10 mouse cellular contexts compared by ENCODE assay signal in genomic region chr7:84449066-84449465, GRCm38 (mm10). TPM values are rescaled to one million over a fixed set of nuclear protein-coding genes. Genes with fewer than 3 reads are reported as not detected.
DNase-seq lines count a peak whose midpoint lies in the region; ATAC-seq and TF ChIP-seq lines count a peak whose summit lies in the region.
"Had no signal": no experiment of that assay in that cellular context is flagged by ENCODE, and none has a peak within 500 bp of the region (broad histone marks: within the 10 kb centered on the region; RNA-seq: fewer than 3 reads in every experiment).

No protein-coding gene starts in this region.

- WGBS in embryonic facial prominence, embryonic 14.5 days: 43% methylated on average over 2 of the region's 2 CpGs
- WGBS in embryonic facial prominence, embryonic 10.5 days: 65% methylated on average over 2 of the region's 2 CpGs
- 57% methylated on average over 2 of the region's 2 CpGs for WGBS in forebrain, embryonic 11.5 days
- 24% methylated on average over 2 of the region's 2 CpGs for WGBS in midbrain, embryonic 16.5 days
- 70% methylated on average over 2 of the region's 2 CpGs for WGBS in kidney, adult 2 months

- no peaks in the 10 kb centered on the region for H3K27me3 ChIP-seq in embryonic facial prominence, embryonic 14.5 days (replicated peaks; ENCODE audit: control insufficient read depth, insufficient read depth, low read length)
- H3K27me3 ChIP-seq in embryonic facial prominence, embryonic 10.5 days (replicated peaks; ENCODE audit: low read depth, poor library complexity, severe bottlenecking): no peaks in the 10 kb centered on the region
- no peaks in the 10 kb centered on the region for H3K27me3 ChIP-seq in forebrain, embryonic 11.5 days (ENCODE audit: control insufficient read depth, insufficient read depth, low read length)
- no peaks in the 10 kb centered on the region for H3K27me3 ChIP-seq in midbrain, embryonic 16.5 days (ENCODE audit: control insufficient read depth, insufficient read depth, low read depth, low read length)
- no peaks in the 10 kb centered on the region for H3K27me3 ChIP-seq in kidney, adult 2 months (replicated peaks; ENCODE audit: control insufficient read depth, insufficient read depth, low read length)
- H3K27me3 ChIP-seq: limb, embryonic 13.5 days had no signal

- TF ChIP-seq POLR2A in kidney, adult 2 months (IDR thresholded peaks at IDR 0.05; ENCODE audit: low read depth, low read length): no peak

- no peak overlapping the region for H3K4me2 ChIP-seq in embryonic facial prominence, embryonic 14.5 days (ENCODE audit: low read depth, low read length)
- H3K4me2 ChIP-seq in forebrain, embryonic 11.5 days (ENCODE audit: low read depth, low read length, severe bottlenecking): no peak overlapping the region
- no peak overlapping the region for H3K4me2 ChIP-seq in midbrain, embryonic 16.5 days (ENCODE audit: low read length)
- H3K4me2 ChIP-seq: limb, embryonic 13.5 days had no signal

- no peak overlapping the region for H3K27ac ChIP-seq in embryonic facial prominence, embryonic 14.5 days (replicated peaks; ENCODE audit: low read depth, low read length)
- no peak overlapping the region for H3K27ac ChIP-seq in embryonic facial prominence, embryonic 10.5 days (replicated peaks)
- H3K27ac ChIP-seq in forebrain, embryonic 11.5 days (ENCODE audit: low read depth, low read length): no peak overlapping the region
- no peak overlapping the region; the same call in 1 of the 2 replicates for H3K27ac ChIP-seq in midbrain, embryonic 16.5 days (ENCODE audit: low read length)
- no peak overlapping the region for H3K27ac ChIP-seq in kidney, adult 2 months (ENCODE audit: insufficient read depth, low read depth, low read length)
- H3K27ac ChIP-seq: limb, embryonic 13.5 days had no signal

- H3K4me1 ChIP-seq in embryonic facial prominence, embryonic 14.5 days (ENCODE audit: control insufficient read depth, insufficient read depth, low read length): no peaks in the 10 kb centered on the region
- no peaks in the 10 kb centered on the region for H3K4me1 ChIP-seq in embryonic facial prominence, embryonic 10.5 days
- no peaks in the 10 kb centered on the region for H3K4me1 ChIP-seq in forebrain, embryonic 11.5 days (replicated peaks; ENCODE audit: control insufficient read depth, insufficient read depth, low read length)
- no peaks in the 10 kb centered on the region for H3K4me1 ChIP-seq in midbrain, embryonic 16.5 days (ENCODE audit: control insufficient read depth, insufficient read depth, low read length)
- H3K4me1 ChIP-seq in kidney, adult 2 months (ENCODE audit: control insufficient read depth, insufficient read depth, low read length): no peaks in the 10 kb centered on the region
- H3K4me1 ChIP-seq: limb, embryonic 13.5 days had no signal

- no peaks in the 10 kb centered on the region for H3K9me3 ChIP-seq in embryonic facial prominence, embryonic 14.5 days (ENCODE audit: control insufficient read depth, low read length)
- no peaks in the 10 kb centered on the region for H3K9me3 ChIP-seq in embryonic facial prominence, embryonic 10.5 days
- H3K9me3 ChIP-seq in forebrain, embryonic 11.5 days (ENCODE audit: control insufficient read depth, low read length): no peaks in the 10 kb centered on the region
- H3K9me3 ChIP-seq in midbrain, embryonic 16.5 days (replicated peaks; ENCODE audit: control insufficient read depth, low read length, poor library complexity, severe bottlenecking): no peaks in the 10 kb centered on the region
- H3K9me3 ChIP-seq: limb, embryonic 13.5 days had no signal

- TF ChIP-seq CTCF in kidney, adult 2 months (conservative IDR thresholded peaks at IDR 0.05; ENCODE audit: insufficient read depth, insufficient read length, low read depth, low read length): no peak

- ATAC-seq in embryonic facial prominence, embryonic 14.5 days (ENCODE audit: low read depth): no peak
- peak; percentile 65 for ATAC-seq in forebrain, embryonic 11.5 days (replicated peaks; ENCODE audit: low FRiP score)
- ATAC-seq in midbrain, embryonic 16.5 days: peak; percentile 73

- DNase-seq in embryonic facial prominence, embryonic 14.5 days (ENCODE audit: low spot score): peak; percentile 21
- DNase-seq in embryonic facial prominence, embryonic 10.5 days (ENCODE audit: low spot score): no peak
- DNase-seq in forebrain, embryonic 11.5 days (ENCODE audit: low spot score): no peak
- DNase-seq in layer of hippocampus, postnatal 10 days (ENCODE audit: low spot score in 2 of 2): peak; percentile 73 to 75
- no peak for DNase-seq in testis, postnatal 14 days (ENCODE audit: low spot score)
- no peak for DNase-seq in kidney, adult 2 months
- DNase-seq in heart, adult 18-20 months: no peak
- DNase-seq: gastrocnemius, postnatal 14 days had no signal

- H3K9ac ChIP-seq in embryonic facial prominence, embryonic 14.5 days (ENCODE audit: low read depth, low read length): no peak overlapping the region
- no peak overlapping the region for H3K9ac ChIP-seq in forebrain, embryonic 11.5 days (ENCODE audit: low read length)
- H3K9ac ChIP-seq in midbrain, embryonic 16.5 days (ENCODE audit: low read depth, low read length): no peak overlapping the region
- H3K9ac ChIP-seq: limb, embryonic 13.5 days had no signal

- no peaks in the 10 kb centered on the region for H3K36me3 ChIP-seq in embryonic facial prominence, embryonic 14.5 days (ENCODE audit: control insufficient read depth, insufficient read depth, low read length)
- no peaks in the 10 kb centered on the region for H3K36me3 ChIP-seq in embryonic facial prominence, embryonic 10.5 days (replicated peaks)
- H3K36me3 ChIP-seq in forebrain, embryonic 11.5 days (ENCODE audit: control insufficient read depth, insufficient read depth, low read length): no peaks in the 10 kb centered on the region
- H3K36me3 ChIP-seq in midbrain, embryonic 16.5 days (ENCODE audit: control insufficient read depth, insufficient read depth, low read length): no peaks in the 10 kb centered on the region
- H3K36me3 ChIP-seq in kidney, adult 2 months (ENCODE audit: control insufficient read depth, insufficient read depth, low read length): no peaks in the 10 kb centered on the region
- H3K36me3 ChIP-seq: limb, embryonic 13.5 days had no signal

- H3K4me3 ChIP-seq in embryonic facial prominence, embryonic 14.5 days (ENCODE audit: low read depth, low read length): no peak overlapping the region
- no peak overlapping the region for H3K4me3 ChIP-seq in embryonic facial prominence, embryonic 10.5 days
- no peak overlapping the region for H3K4me3 ChIP-seq in forebrain, embryonic 11.5 days (ENCODE audit: low read depth, low read length)
- no peak overlapping the region for H3K4me3 ChIP-seq in midbrain, embryonic 16.5 days (ENCODE audit: low read depth, low read length)
- no peak overlapping the region for H3K4me3 ChIP-seq in kidney, adult 2 months (ENCODE audit: insufficient read depth, low read depth, low read length)
- H3K4me3 ChIP-seq: limb, embryonic 13.5 days had no signal

RNA-seq across cellular contexts. Expression of gene Arnt2, which starts 39.1 kb away (rescaled TPM):
- polyA plus RNA-seq in embryonic facial prominence, embryonic 14.5 days (2014; fragmentation: Nextera tagmentation; extraction: Ambion mirVana): 7.6 and 9.3 TPM in 2 replicates
- polyA plus RNA-seq in embryonic facial prominence, embryonic 10.5 days (2016; fragmentation: Nextera tagmentation; extraction: Ambion mirVana): 20.7 and 22.2 TPM in 2 replicates
- 40.9 and 43.0 TPM in 2 replicates for polyA plus RNA-seq in forebrain, embryonic 11.5 days (2014; fragmentation: Nextera tagmentation; extraction: Ambion mirVana)
- total RNA-seq in layer of hippocampus, postnatal 10 days (2021): 100 to 1,000 TPM; 160 to 172 TPM
- polyA plus RNA-seq in midbrain, embryonic 16.5 days (2015; fragmentation: Nextera tagmentation; extraction: Ambion mirVana): 88.2 and 90.2 TPM in 2 replicates
- 15.3 and 16.4 TPM in 2 replicates for polyA plus RNA-seq in kidney, adult 2 months (2012; rRNA removed)
- 1 to 10 TPM in 1 of 2 experiments, under 1 TPM in 1; 0.40 to 1.4 TPM for total RNA-seq in heart, adult 18-20 months (2021)

Comparison
In these comparisons a context has a peak if more than half of its experiments do, and no peak if none do; other contexts are left out.
1. DNase-seq: peak in embryonic facial prominence, embryonic 14.5 days (single experiment) and layer of hippocampus, postnatal 10 days (2 of 2); none in embryonic facial prominence, embryonic 10.5 days (single experiment), forebrain, embryonic 11.5 days (single experiment), testis, postnatal 14 days (single experiment), kidney, adult 2 months (single experiment) and heart, adult 18-20 months (0 of 2).